Mouse (Mus musculus): ENCODE data around the gene Exoc3l. TPM values are rescaled to one million over a fixed set of nuclear protein-coding genes. Genes with fewer than 3 reads are reported as not detected.
"Not testable (repeated sequence)": the region's sequence is repeated elsewhere in the genome, so short reads cannot be mapped to it uniquely, and the experiment has no call there.

Gene Exoc3l
- polyA plus RNA-seq, 1 experiment from 2014 or later = 13.8 TPM

DNA sequence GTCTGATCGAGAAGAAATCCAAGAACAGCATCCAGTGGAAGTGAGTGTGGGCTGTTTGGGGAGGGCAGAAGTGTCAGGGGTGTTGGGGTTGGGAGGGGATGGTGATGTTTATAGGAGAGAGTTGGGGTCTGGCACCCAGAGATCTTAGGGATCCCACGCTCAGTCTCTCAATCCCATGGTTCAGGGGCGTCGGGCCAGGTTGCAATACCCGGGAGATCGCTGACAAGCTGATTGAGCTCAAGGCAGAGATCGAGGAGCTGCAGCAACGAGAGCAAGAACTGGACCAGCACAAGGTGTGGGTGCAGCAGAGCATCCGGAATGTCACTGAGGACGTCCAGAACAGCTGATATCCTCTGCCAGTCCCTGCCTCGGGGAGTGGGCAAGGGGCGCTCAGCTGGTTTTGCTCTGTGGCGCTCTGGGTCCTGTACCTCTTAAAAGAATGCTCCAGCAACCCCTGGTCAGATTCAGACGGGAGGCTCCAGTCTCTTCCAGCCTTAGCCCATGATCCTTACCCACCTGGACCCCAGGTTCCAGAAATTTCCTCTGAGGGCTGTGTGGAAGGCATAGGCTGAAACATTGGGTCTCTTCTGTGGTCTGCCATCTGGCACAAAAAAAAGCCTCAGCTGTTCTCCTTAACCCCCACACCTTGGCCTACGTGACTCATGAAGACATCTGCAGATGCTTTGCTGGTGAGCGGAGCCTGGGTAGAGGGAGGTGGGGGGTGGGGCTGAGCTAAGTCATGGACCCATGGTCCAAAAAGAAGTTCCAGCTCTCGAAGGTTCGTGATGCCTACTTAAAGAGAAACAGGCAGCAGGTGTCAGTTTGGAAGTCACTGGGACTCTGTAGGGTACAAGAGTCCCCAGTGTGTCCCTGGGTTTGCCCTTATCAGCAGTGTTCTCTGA is 2.7 kb upstream of the Exoc3l start:
- H3K9me3 ChIP-seq (replicated peaks) = no peaks in the 10 kb centered on the region
- peaks cover 55% of the 10 kb centered on the region for H3K36me3 ChIP-seq
- H3K9ac ChIP-seq = peak overlapping the region; percentile 97
- H3K4me1 ChIP-seq = peaks cover 69% of the 10 kb centered on the region
- H3K4me2 ChIP-seq = peak overlapping the region; percentile 79
- peak overlapping the region; percentile 97 for H3K4me3 ChIP-seq
- 0 out of 2 replicates have a peak, but pooled peaks have one; percentile 8 for ATAC-seq
- 22% methylated on average over 18 of the region's 18 CpGs for WGBS (ENCODE audit: insufficient replicate concordance)
- H3K27me3 ChIP-seq (replicated peaks) = no peaks in the 10 kb centered on the region
- peak overlapping the region; percentile 93 for H3K27ac ChIP-seq

GRCm38 (mm10) chr8:105297511-105298192 is 1.8 kb upstream of the Exoc3l start, which contains the start of gene E2f4:
Gene E2f4 (plus strand): TSS chr8:105297663.
- peaks cover 45% of the 10 kb centered on the region for H3K36me3 ChIP-seq
- under 1% methylated on average over 57 of the region's 58 CpGs for WGBS (ENCODE audit: insufficient replicate concordance)
- H3K27ac ChIP-seq = peak within 1 kb of the TSS; percentile 93
- H3K27me3 ChIP-seq (replicated peaks) = no peaks in the 10 kb centered on the region
- peak within 1 kb of the TSS; percentile 79 for H3K4me2 ChIP-seq
- peaks cover 59% of the 10 kb centered on the region for H3K4me1 ChIP-seq
- ATAC-seq = peak; percentile 76
- H3K9me3 ChIP-seq (replicated peaks) = no peaks in the 10 kb centered on the region
- H3K9ac ChIP-seq = peak within 1 kb of the TSS; percentile 97
- peak within 1 kb of the TSS; percentile 97 for H3K4me3 ChIP-seq

DNA sequence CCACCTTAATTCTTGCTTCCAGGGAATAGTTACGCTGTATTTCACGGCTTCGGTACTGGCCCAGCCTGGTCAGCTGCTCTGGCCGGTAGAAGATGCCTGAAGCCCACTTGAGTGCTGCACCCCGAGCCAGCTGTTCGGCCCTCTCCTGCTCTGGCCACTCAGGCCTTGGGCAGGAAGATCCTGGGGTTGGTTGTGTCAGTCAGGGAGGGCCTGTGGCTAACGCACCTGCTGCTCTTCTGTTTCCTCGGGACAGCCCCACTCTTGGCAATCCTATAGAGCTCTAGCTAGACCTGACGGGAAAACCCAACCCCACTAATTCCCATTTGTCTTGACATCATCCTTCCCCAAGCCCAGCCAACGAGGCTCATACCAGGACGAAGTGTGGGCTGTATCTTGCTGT is 645 bp downstream of the Exoc3l start:
- no peak for ATAC-seq
- H3K4me3 ChIP-seq = peak overlapping the region; percentile 30
- peak overlapping the region; percentile 79 for H3K4me2 ChIP-seq
- H3K9me3 ChIP-seq (replicated peaks) = no peaks in the 10 kb centered on the region
- peaks cover 47% of the 10 kb centered on the region for H3K4me1 ChIP-seq
- peak overlapping the region; percentile 53; the same call in 1 of the 2 replicates for H3K27ac ChIP-seq
- WGBS (ENCODE audit: insufficient replicate concordance) = 50% methylated on average over 11 of the region's 11 CpGs
- peaks cover 21% of the 10 kb centered on the region for H3K36me3 ChIP-seq
- no peak overlapping the region for H3K9ac ChIP-seq
- peaks cover 6% of the 10 kb centered on the region for H3K27me3 ChIP-seq (replicated peaks)

- Histone ChIP-seq H3K27ac (no peak overlapping the region), H3K36me3 (peaks cover 16% of the 10 kb centered on the region), H3K9me3 (replicated peaks) (no peaks in the 10 kb centered on the region), H3K4me2 (peak overlapping the region; percentile 79), H3K4me1 (peaks cover 49% of the 10 kb centered on the region), H3K4me3 (peak overlapping the region; percentile 30; the same call in 1 of the 2 replicates), H3K27me3 (replicated peaks) (peaks cover 11% of the 10 kb centered on the region), H3K9ac (no peak overlapping the region)
- no peak for ATAC-seq
- WGBS (ENCODE audit: insufficient replicate concordance) = 70% methylated on average over 9 of the region's 9 CpGs
These were observed 1.1 kb downstream of the Exoc3l start for GRCm38 (mm10) chr8:105294776-105295175.

- Histone ChIP-seq H3K27me3 (replicated peaks) (peaks cover 12% of the 10 kb centered on the region), H3K27ac (no peak overlapping the region), H3K9ac (no peak overlapping the region), H3K4me3 (no peak overlapping the region), H3K4me2 (no peak overlapping the region), H3K36me3 (peaks cover 3% of the 10 kb centered on the region), H3K4me1 (peaks cover 49% of the 10 kb centered on the region), H3K9me3 (replicated peaks) (no peaks in the 10 kb centered on the region)
- WGBS (ENCODE audit: insufficient replicate concordance) = 74% methylated on average over 19 of the region's 19 CpGs
- ATAC-seq = no peak
These were observed 2.5 kb downstream of the Exoc3l start for GRCm38 (mm10) chr8:105293405-105293804.

DNA sequence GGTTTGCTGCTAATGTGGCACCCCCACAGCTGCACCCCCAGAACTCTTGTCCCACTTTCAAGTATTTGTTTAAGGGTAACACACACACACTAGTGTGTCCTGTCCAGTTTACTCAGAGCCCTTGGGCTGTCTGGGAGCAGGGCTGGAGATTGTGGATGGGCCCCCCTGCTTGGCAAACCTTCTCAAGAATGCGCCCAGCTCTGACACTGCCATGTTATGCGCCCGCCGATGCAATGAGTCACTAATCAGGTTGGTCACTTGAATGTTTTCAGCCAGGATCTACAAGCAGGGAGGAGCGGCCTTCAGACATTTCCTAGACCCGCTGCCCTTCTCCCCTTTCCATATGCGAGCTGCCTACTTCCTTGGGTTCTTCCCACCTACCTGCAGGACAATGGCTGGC is 3.4 kb downstream of the Exoc3l start:
- H3K27me3 ChIP-seq (replicated peaks) = peaks cover 12% of the 10 kb centered on the region
- no peak overlapping the region for H3K4me3 ChIP-seq
- H3K9me3 ChIP-seq (replicated peaks) = no peaks in the 10 kb centered on the region
- H3K4me2 ChIP-seq = no peak overlapping the region
- no peak for ATAC-seq
- H3K9ac ChIP-seq = no peak overlapping the region
- no peak overlapping the region for H3K27ac ChIP-seq
- no peaks in the 10 kb centered on the region for H3K36me3 ChIP-seq
- peaks cover 51% of the 10 kb centered on the region for H3K4me1 ChIP-seq
- WGBS (ENCODE audit: insufficient replicate concordance) = 77% methylated on average over 7 of the region's 7 CpGs

DNA sequence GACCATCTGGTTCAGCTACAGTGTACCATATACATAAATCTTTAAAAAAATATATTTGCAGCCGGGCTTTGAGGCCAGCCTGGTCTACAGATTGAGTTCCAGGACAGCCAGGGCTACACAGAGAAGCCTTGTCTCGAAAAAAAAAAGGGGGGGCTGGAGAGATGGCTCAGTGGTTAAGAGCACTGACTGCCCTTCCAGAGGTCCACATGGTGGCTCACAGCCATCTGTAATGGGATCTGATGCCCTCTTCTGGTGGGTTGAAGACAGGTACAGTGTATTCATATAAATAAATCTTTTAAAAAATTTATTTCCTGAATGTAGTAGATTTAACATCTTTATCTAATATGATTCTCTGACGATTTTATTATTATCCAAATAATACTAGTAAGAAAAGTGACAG is 4.1 kb downstream of the Exoc3l start:
- peaks cover 15% of the 10 kb centered on the region for H3K27me3 ChIP-seq (replicated peaks)
- H3K36me3 ChIP-seq, ATAC-seq: not testable (repeated sequence)

GRCm38 (mm10) chr8:105291364-105291763 is 4.5 kb downstream of the Exoc3l start:
- 77% methylated on average over 8 of the region's 8 CpGs for WGBS (ENCODE audit: insufficient replicate concordance)
- peaks cover 19% of the 10 kb centered on the region for H3K27me3 ChIP-seq (replicated peaks)

More for the DNA sequence above, 4.1 kb downstream of the Exoc3l start:
- not testable (repeated sequence) for H3K9ac ChIP-seq; H3K4me2 ChIP-seq; H3K4me3 ChIP-seq; H3K9me3 ChIP-seq (replicated peaks); H3K27ac ChIP-seq
- peaks cover 46% of the 10 kb centered on the region for H3K4me1 ChIP-seq
- 44% methylated on average over 3 of the region's 3 CpGs for WGBS (ENCODE audit: insufficient replicate concordance)

DNA sequence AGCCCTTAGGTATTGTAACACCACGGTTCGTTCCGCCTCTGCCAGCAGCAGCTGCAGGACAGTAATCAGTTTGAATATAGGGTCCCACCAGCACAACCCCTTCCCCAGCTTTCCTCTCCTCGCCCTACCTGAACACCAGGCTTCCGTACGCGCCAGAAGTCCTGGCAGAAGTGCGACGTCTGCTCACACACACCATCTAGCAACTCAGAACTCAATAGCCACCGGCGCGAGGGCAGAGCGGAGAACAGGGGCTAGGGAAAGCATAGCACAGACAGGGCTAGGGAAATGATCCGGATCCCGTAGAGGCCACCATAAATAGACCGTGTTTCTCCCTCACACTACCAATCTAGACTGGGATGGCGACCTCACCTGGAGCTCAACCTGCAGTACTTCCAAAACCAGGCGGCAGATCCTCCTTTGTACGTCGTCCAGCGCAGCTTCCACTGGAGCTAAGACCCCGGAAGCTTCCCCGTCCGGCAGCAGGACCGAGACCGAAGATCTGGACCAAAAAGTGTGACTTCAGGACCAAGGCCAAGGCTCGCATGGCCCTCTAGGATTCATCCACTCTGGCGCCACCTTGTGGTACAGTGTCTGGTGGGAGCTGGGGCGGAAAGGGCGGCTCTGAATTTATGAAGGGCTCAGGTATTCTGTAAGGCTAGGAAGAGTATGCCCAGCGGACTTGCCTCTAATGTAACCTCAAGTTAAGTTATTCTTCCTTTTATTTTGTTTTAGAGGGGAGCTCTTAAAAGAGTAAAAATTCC is 5.2 kb downstream of the Exoc3l start:
- no peaks in the 10 kb centered on the region for H3K36me3 ChIP-seq
- H3K27ac ChIP-seq = no peak overlapping the region
- H3K27me3 ChIP-seq (replicated peaks) = peaks cover 26% of the 10 kb centered on the region
- no peak overlapping the region for H3K9ac ChIP-seq
- no peak for ATAC-seq
- peak overlapping the region; percentile 53 for H3K4me3 ChIP-seq
- no peaks in the 10 kb centered on the region for H3K9me3 ChIP-seq (replicated peaks)
- 17% methylated on average over 31 of the region's 31 CpGs for WGBS (ENCODE audit: insufficient replicate concordance)
- H3K4me2 ChIP-seq = peak overlapping the region; percentile 85
- peaks cover 36% of the 10 kb centered on the region for H3K4me1 ChIP-seq

More at GRCm38 (mm10) chr8:105291364-105291763, 4.5 kb downstream of the Exoc3l start:
- H3K9ac ChIP-seq; H3K36me3 ChIP-seq; H3K9me3 ChIP-seq (replicated peaks); H3K27ac ChIP-seq; H3K4me3 ChIP-seq; ATAC-seq; H3K4me2 ChIP-seq: not testable (repeated sequence)
- peaks cover 42% of the 10 kb centered on the region for H3K4me1 ChIP-seq

- peak within 1 kb of the TSS; percentile 59 for H3K27ac ChIP-seq
- no peaks in the 10 kb centered on the region for H3K36me3 ChIP-seq
- 4% methylated on average over 43 of the region's 43 CpGs for WGBS (ENCODE audit: insufficient replicate concordance)
- H3K4me1 ChIP-seq = peaks cover 33% of the 10 kb centered on the region
- peak; percentile 16 for ATAC-seq
- peaks cover 34% of the 10 kb centered on the region for H3K27me3 ChIP-seq (replicated peaks)
- H3K4me2 ChIP-seq = peak within 1 kb of the TSS; percentile 85
- H3K9me3 ChIP-seq (replicated peaks) = no peaks in the 10 kb centered on the region
- H3K4me3 ChIP-seq = peak within 1 kb of the TSS; percentile 53
- H3K9ac ChIP-seq = peak within 1 kb of the TSS; percentile 25; the same call in 1 of the 2 replicates
These were observed 6.0 kb downstream of the Exoc3l start, which contains the start of gene 4931428F04Rik for GRCm38 (mm10) chr8:105289805-105290460. Gene 4931428F04Rik (minus strand): TSS chr8:105289864.

Data from liver, embryonic 12.5 days (tissue).